Mouse (Mus musculus) myocyte (in vitro differentiated cells): Measurements from ENCODE around the gene Idh3g. TPM values are rescaled to one million over a fixed set of nuclear protein-coding genes. Genes with fewer than 3 reads are reported as not detected.
A peak's percentile ranks its signal among the peaks of the same experiment; 100 is the strongest.

Experiments used
- H3K27me3 ChIP-seq: one replicate; pipeline ENCODE4 v1.6.1; 2011; ENCODE audit not compliant: control insufficient read depth, insufficient read depth, insufficient read length
- H3K36me3 ChIP-seq: one replicate; pipeline ENCODE4 v1.6.1; 2011; ENCODE audit not compliant: control insufficient read depth, insufficient read depth
- H3K4me2 ChIP-seq: one replicate; pipeline ENCODE4 v1.6.1; 2011; ENCODE audit warnings: low read depth, control low read depth
- H3K4me3 ChIP-seq: one replicate; pipeline ENCODE4 v1.5.1; 2011; ENCODE audit warnings: mild to moderate bottlenecking, control low read depth, moderate library complexity
- H3K79me2 ChIP-seq: one replicate; pipeline ENCODE4 v1.6.1; 2011; ENCODE audit not compliant: control insufficient read depth, insufficient read depth
- H3ac ChIP-seq: one replicate; pipeline ENCODE4 v1.6.1; 2011; ENCODE audit not compliant: control insufficient read depth, insufficient read length
- CEBPB ChIP-seq: IDR thresholded peaks from 2 replicates; pipeline ENCODE4 v1.6.1; 2011; ENCODE audit warnings: mild to moderate bottlenecking, moderate library complexity; ENCODE audit not compliant: poor library complexity, insufficient read depth, severe bottlenecking
- E2F4 ChIP-seq: IDR thresholded peaks from one replicate; pipeline ENCODE4 v1.6.1; 2011; ENCODE audit warnings: mild to moderate bottlenecking, control low read depth, moderate library complexity; ENCODE audit not compliant: insufficient read depth
- MAX ChIP-seq: IDR thresholded peaks from one replicate; pipeline ENCODE4 v1.6.1; 2011; ENCODE audit warnings: low read depth, mild to moderate bottlenecking, control low read depth
- MYOD1 ChIP-seq, 3 experiments: IDR thresholded peaks; one replicate each; pipeline ENCODE4 v1.6.1; 2011; ENCODE audit warnings: control low read depth in 2 of 3, low read depth in 2 of 3, mild to moderate bottlenecking in 2 of 3, moderate library complexity in 1 of 3; ENCODE audit not compliant: insufficient read length in 2 of 3, control insufficient read depth in 1 of 3
- MYOG ChIP-seq, 3 experiments: IDR thresholded peaks; one replicate each; pipeline ENCODE4 v1.6.1; 2011; ENCODE audit warnings: control low read depth in 2 of 3, low read depth in 2 of 3, mild to moderate bottlenecking in 2 of 3; ENCODE audit not compliant: insufficient read length in 2 of 3, control insufficient read depth in 1 of 3, insufficient read depth in 1 of 3
- POLR2A ChIP-seq: IDR thresholded peaks from one replicate; pipeline ENCODE4 v1.6.1; 2011; ENCODE audit warnings: low read depth, mild to moderate bottlenecking, control low read depth, moderate library complexity; ENCODE audit not compliant: insufficient read length
- POLR2AphosphoS2 ChIP-seq: IDR thresholded peaks from one replicate; pipeline ENCODE4 v1.6.1; 2011; ENCODE audit warnings: low read depth, control low read depth; ENCODE audit not compliant: insufficient read length
- REST ChIP-seq: IDR thresholded peaks from one replicate; pipeline ENCODE4 v1.6.1; 2011; ENCODE audit warnings: mild to moderate bottlenecking, control low read depth, moderate library complexity; ENCODE audit not compliant: insufficient read depth, insufficient read length
- SRF ChIP-seq: IDR thresholded peaks from one replicate; pipeline ENCODE4 v1.6.1; 2011; ENCODE audit warnings: low read depth; ENCODE audit not compliant: control insufficient read depth, insufficient read length
- TCF12 ChIP-seq: IDR thresholded peaks from one replicate; pipeline ENCODE4 v1.6.1; 2011; ENCODE audit warnings: mild to moderate bottlenecking, control low read depth; ENCODE audit not compliant: poor library complexity, insufficient read depth, severe bottlenecking
- TCF3 ChIP-seq: IDR thresholded peaks from one replicate; pipeline ENCODE4 v1.6.1; 2011; ENCODE audit warnings: low read depth, control low read depth; ENCODE audit not compliant: insufficient read length
- USF1 ChIP-seq: IDR thresholded peaks from one replicate; pipeline ENCODE4 v1.6.1; 2011; ENCODE audit warnings: low read depth, mild to moderate bottlenecking, control low read depth, moderate library complexity
- polyA plus RNA-seq: library from polyadenylated mRNA; unstranded; fragments of >200 nt; fragmentation: generic; extraction: Trizol; gene quantifications from one replicate; pipeline ENCODE4 v1.2.1, GENCODE M21; 2012; ENCODE audit warnings: missing spikeins

The Idh3g gene
- polyA plus RNA-seq, 1 experiment = 238 TPM

DNA sequence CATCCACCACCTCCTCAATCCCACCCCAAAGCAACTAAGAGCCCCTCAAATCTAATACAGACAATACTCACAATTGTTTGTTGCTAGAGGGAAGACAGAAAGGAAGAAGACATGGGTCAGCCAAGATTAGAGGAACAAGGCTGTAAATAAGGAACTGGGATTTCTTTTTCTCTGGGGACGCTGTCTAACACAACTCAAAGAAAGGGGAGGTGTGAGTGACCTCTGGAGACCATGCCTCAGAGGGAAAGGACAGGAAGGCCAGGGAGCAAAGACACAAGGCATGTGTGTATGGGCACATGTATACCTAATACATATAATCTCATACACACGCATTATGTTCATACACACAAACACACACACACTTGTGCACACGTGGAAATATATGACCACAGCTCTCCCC is 4.5 kb downstream of the Idh3g start:
- H3K36me3 ChIP-seq = peaks cover 25% of the 10 kb centered on the region
- TF ChIP-seq TCF3 = no peak
- no peak for TF ChIP-seq MAX
- TF ChIP-seq REST = no peak
- no peak for TF ChIP-seq POLR2AphosphoS2
- TF ChIP-seq USF1 = no peak
- TF ChIP-seq TCF12 = no peak
- no peak for TF ChIP-seq SRF
- TF ChIP-seq CEBPB = no peak
- no peak for TF ChIP-seq MYOG (IDR thresholded peaks at IDR 0.05; ENCODE audit: control insufficient read depth in 1 of 3, insufficient read depth in 1 of 3, insufficient read length in 2 of 3, low read depth in 2 of 3)

DNA sequence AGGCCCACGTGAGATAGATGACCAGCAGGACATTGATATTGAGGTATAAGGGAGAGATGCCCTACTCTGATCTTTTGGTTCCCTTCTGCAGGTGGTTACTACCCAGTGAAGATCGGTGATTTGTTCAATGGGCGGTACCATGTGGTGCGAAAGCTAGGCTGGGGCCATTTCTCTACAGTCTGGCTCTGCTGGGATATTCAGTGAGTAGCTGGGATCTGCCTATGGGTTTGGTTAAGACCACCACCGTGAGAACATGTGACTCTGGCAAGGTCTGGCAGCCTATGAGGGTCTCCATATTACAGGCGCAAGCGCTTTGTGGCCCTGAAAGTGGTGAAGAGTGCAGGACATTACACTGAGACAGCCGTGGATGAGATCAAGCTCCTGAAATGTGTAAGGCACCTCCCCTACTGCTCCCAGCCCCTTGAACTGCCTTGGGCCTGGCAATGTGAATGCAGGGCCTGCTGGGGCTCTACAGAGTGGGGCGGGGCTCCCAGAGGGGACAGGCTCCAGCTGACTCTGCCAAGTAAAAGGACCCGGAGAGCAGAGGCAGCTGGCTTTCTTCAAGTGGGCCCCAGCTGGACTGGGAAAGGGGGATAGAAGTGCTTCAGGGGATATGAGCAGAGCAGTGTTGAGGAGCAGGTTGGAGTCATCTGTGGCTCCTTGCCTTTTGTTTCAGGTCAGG is 11.8 kb downstream of the Idh3g start:
- Histone ChIP-seq H3K4me3 (peak overlapping the region; percentile 6), H3ac (no peak overlapping the region), H3K36me3 (peaks cover 13% of the 10 kb centered on the region), H3K4me2 (peak overlapping the region; percentile 55), H3K79me2 (no peaks in the 10 kb centered on the region), H3K27me3 (no peaks in the 10 kb centered on the region)
- TF ChIP-seq POLR2A (peak; percentile 19), MYOG (IDR thresholded peaks at IDR 0.05; ENCODE audit: control insufficient read depth in 1 of 3, insufficient read depth in 1 of 3, insufficient read length in 2 of 3, low read depth in 2 of 3) (peak in 1 of 3 experiments; percentile 33), SRF (no peak), POLR2AphosphoS2 (peak; percentile 73), TCF3 (no peak), TCF12 (no peak)

More for the DNA sequence above, 4.5 kb downstream of the Idh3g start:
- Histone ChIP-seq H3K27me3 (no peaks in the 10 kb centered on the region), H3K79me2 (peaks cover 36% of the 10 kb centered on the region), H3ac (no peak overlapping the region), H3K4me3 (no peak overlapping the region), H3K4me2 (no peak overlapping the region)

DNA sequence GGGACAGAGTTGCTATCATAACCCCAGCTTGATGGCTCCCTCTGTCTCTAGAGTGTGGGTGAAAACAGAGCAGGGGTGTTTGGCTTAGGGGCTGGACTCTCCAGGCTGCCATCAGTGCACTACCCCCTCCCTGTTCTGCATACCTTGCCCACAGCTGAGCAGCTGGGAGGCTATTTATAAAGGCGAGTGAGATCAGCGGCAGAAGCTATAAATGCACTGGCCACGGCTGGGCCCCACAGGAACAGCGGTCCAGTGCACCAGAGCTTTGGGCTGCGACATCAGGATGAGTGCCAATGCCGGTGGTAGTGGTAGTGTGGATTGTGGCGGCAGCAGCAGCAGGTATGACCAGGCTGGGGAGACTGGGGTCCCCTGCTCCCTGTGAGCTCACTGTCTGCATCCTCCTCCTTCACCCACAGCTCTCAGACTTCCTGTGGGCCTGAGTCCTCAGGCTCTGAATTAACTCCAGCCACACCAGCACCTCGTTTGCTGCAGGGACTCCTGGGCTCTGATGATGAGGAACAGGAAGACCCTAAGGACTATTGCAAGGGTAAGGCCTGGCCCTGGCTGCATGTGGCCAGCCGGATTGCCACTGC is 12.4 kb downstream of the Idh3g start, which contains the start of gene Srpk3:
Gene Srpk3, plus strand, starts transcription at position 238 of the 593 bp plus-strand sequence.
- Histone ChIP-seq H3K4me3 (peak within 1 kb of the TSS; percentile 6), H3K4me2 (peak within 1 kb of the TSS; percentile 55), H3ac (no peak within 1 kb of the TSS), H3K36me3 (peaks cover 9% of the 10 kb centered on the region), H3K79me2 (no peaks in the 10 kb centered on the region), H3K27me3 (no peaks in the 10 kb centered on the region)
- TF ChIP-seq USF1 (no peak), MYOD1 (IDR thresholded peaks at IDR 0.05; ENCODE audit: control insufficient read depth in 1 of 3, insufficient read length in 2 of 3, low read depth in 2 of 3) (peak in 2 of 3 experiments; percentile 41 to 76), REST (no peak), MYOG (IDR thresholded peaks at IDR 0.05; ENCODE audit: control insufficient read depth in 1 of 3, insufficient read depth in 1 of 3, insufficient read length in 2 of 3, low read depth in 2 of 3) (peak in 2 of 3 experiments; percentile 66 to 86), POLR2AphosphoS2 (peak; percentile 90), POLR2A (peak; percentile 72)

DNA sequence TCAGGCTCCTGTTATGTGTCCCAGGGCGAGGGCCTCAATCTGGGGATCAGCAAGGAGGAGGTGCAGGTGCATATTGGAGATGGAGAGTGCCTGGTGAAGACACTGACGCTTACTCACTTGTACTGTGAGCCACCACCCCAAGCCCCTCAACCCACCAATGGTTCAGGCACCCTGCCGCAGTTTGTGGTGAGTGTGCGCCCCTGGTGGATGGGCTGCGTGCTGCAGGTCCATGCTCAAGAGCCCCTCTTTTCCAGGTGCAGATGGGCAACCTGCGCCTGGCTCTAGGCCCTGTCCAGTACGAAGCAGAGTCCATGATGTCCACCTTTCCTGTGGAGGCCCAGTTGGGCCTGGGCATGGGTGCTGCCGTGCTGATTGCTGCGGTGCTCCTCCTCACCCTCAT is 19.4 kb downstream of the Idh3g start:
- Histone ChIP-seq H3K79me2 (no peaks in the 10 kb centered on the region), H3K4me2 (no peak overlapping the region), H3K36me3 (no peaks in the 10 kb centered on the region), H3K27me3 (no peaks in the 10 kb centered on the region), H3ac (no peak overlapping the region), H3K4me3 (no peak overlapping the region)
- no peak for TF ChIP-seq MYOD1 (IDR thresholded peaks at IDR 0.05; ENCODE audit: control insufficient read depth in 1 of 3, insufficient read length in 2 of 3, low read depth in 2 of 3)
- no peak for TF ChIP-seq CEBPB
- TF ChIP-seq POLR2AphosphoS2 = no peak
- TF ChIP-seq REST = no peak
- TF ChIP-seq E2F4 = no peak
- no peak for TF ChIP-seq MYOG (IDR thresholded peaks at IDR 0.05; ENCODE audit: control insufficient read depth in 1 of 3, insufficient read depth in 1 of 3, insufficient read length in 2 of 3, low read depth in 2 of 3)
- TF ChIP-seq POLR2A = no peak
- TF ChIP-seq TCF12 = no peak

DNA sequence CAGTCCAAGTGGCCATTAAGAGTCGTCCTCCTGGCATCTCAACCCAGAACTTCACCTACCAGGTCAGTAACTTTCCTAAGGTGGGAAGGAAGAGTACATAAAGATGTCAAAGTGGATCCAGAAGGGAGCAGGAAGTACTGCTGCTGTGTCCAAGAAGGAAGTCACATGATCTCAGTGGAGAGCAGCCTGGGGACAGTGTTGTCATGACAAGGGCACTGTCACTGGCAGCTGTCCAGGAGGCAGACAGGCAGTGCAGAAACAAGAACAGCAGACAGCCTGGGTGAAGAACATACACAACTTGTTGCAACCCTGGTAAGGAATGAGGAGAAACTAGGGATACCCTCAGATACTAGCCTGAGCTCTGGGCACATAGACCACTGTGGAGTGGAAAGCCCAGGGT is 21.4 kb downstream of the Idh3g start:
- H3ac ChIP-seq = no peak overlapping the region
- no peak for TF ChIP-seq TCF3
- TF ChIP-seq CEBPB = no peak
- no peak overlapping the region for H3K4me3 ChIP-seq

More for the DNA sequence above, 21.4 kb downstream of the Idh3g start:
- no peak overlapping the region for H3K4me2 ChIP-seq
- no peaks in the 10 kb centered on the region for H3K36me3 ChIP-seq
- H3K27me3 ChIP-seq = no peaks in the 10 kb centered on the region
- no peaks in the 10 kb centered on the region for H3K79me2 ChIP-seq
